Mouse (Mus musculus) bone marrow macrophage, adult 2 months (primary cell): ENCODE results near the gene Tnfaip2. TPM values are rescaled to one million over a fixed set of nuclear protein-coding genes. Genes with fewer than 3 reads are reported as not detected.

Experiments
- H3K27ac ChIP-seq: 2 replicates; pipeline ENCODE4 v1.5.1; 2012; ENCODE audit warnings: low read depth, low read length; ENCODE audit not compliant: insufficient read depth
- H3K4me1 ChIP-seq: 2 replicates; pipeline ENCODE4 v1.6.1; 2012; ENCODE audit warnings: low read length; ENCODE audit not compliant: control insufficient read depth, insufficient read depth
- H3K4me3 ChIP-seq: 2 replicates; pipeline ENCODE4 v1.5.1; 2012; ENCODE audit warnings: mild to moderate bottlenecking, low read length, moderate library complexity; ENCODE audit not compliant: insufficient read depth
- CTCF ChIP-seq: IDR thresholded peaks from 2 replicates; pipeline ENCODE4 v1.5.1; 2012; ENCODE audit warnings: low read depth, mild to moderate bottlenecking, low read length, moderate library complexity
- POLR2A ChIP-seq: IDR thresholded peaks from 2 replicates; pipeline ENCODE4 v1.6.1; 2012; ENCODE audit warnings: mild to moderate bottlenecking, low read depth, low read length, borderline replicate concordance
- polyA plus RNA-seq: library from polyadenylated mRNA; stranded (reverse); fragments of >200 nt; gene quantifications from 2 replicates; pipeline ENCODE4 v1.2.4, GENCODE M21; 2012; ENCODE audit not compliant: missing spikeins, insufficient read depth, insufficient read length

Tnfaip2 gene
- polyA plus RNA-seq, 1 experiment: 304 TPM

DNA sequence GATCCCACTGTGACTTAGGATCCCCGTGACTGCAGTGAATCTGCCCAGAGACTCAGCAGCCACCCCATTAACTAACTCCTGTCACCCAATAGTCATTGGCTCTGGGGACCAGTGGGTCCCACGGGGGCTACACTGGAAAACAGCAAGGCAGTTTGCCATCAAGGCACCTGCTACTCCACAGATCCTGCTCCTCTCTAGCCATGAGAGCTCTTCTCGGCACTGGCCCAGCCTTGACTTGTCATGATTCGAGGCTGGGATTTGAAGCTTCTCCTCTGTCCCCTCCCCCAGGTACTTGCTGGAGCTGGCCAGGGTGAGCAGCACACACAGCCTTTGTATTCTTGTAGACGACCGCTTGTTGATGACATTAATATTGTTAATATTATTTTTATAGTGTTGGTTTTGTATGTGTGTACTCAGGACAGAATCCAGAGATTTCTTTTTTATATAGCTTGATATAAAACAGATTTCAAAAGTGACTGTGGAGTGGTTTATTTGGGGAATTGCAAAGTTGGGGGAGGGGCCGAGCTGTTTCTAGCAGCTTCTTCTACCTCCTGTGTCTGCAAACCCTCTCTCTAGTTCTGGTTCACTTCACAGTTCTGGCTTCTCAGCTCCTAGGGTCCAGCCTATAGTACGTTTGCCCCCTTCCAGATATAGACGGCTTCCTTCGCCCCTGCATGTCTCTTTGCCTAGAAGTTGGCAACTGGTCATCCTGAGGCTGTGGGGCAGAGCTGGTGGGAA is 12.4 kb downstream of the Tnfaip2 start:
- TF ChIP-seq POLR2A: no peak
- H3K27ac ChIP-seq: peak overlapping the region; percentile 20; the same call in 1 of the 2 replicates
- no peak overlapping the region for H3K4me3 ChIP-seq
- peaks cover 82% of the 10 kb centered on the region for H3K4me1 ChIP-seq

DNA sequence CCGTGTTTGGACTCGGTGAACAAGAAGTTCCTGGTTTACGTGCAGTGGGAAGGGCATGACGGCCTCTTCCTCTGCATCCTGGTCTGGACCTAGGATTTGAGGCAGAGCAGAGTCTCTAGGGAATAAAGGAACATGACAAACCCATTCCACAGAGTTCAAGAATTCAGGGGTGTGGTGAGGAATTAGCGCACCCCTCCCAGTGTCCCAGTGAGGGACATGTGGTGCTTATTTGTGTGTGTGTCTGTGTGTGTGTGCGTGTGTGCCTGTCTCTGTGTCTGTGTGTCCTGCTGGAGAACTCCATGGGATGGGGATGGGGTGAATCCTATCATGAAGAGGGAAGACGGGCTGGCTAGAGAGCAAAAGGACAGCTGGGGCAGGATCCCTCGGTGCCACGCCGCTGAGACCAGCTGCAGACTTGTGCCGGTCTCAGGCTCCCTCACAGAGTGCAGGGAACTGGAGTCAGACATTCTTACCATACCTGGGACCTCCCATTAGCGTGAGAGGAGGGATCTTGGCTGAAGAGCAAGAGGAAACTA is 13.1 kb downstream of the Tnfaip2 start:
- peak overlapping the region; percentile 60 for H3K27ac ChIP-seq
- peaks cover 76% of the 10 kb centered on the region for H3K4me1 ChIP-seq
- TF ChIP-seq POLR2A (no peak), CTCF (no peak)
- no peak overlapping the region for H3K4me3 ChIP-seq

DNA sequence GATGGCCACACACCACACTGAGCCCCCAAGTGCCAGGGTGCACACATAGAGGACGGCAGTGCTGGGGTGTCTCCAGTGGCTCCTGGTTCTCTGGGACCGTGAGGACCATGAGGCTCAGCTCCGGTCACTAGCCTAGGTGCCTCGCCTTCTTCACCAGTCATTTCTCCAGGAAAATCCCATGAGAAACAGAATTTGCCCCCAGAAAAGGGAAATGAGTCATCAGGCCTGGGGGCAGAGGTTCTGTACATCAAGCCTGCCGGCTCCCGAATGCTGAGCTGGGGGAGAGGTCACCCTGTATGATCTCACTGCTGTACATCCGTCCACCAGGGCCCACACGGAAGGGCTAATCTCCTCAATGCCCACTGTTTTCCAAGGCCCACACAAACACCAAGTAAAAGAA is 13.6 kb downstream of the Tnfaip2 start:
- Histone ChIP-seq H3K4me3 (no peak overlapping the region), H3K4me1 (peaks cover 71% of the 10 kb centered on the region), H3K27ac (peak overlapping the region; percentile 60)
- no peak for TF ChIP-seq POLR2A
- TF ChIP-seq CTCF: no peak

DNA sequence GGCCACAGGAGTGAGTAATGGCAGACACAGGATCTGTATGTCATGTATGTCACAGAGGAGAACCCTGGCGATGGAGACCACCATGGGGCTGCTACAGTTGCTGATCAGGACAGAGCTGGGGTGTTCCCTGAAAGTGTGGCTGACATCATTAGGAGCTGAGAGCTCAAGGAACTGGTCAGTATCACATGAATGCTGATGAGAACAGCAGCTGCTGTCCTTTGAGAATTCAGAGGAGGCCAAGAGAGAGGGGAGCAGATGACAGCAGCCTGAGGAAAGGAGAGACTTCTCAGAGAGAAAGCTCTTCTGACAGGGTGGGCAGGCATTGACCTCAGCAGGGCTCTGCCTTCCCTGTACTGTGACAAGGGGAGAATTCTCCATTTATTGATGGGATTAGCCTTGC is 15.5 kb downstream of the Tnfaip2 start:
- Histone ChIP-seq H3K4me1 (peaks cover 62% of the 10 kb centered on the region), H3K4me3 (no peak overlapping the region), H3K27ac (peak overlapping the region; percentile 39)
- TF ChIP-seq POLR2A (no peak), CTCF (no peak)

DNA sequence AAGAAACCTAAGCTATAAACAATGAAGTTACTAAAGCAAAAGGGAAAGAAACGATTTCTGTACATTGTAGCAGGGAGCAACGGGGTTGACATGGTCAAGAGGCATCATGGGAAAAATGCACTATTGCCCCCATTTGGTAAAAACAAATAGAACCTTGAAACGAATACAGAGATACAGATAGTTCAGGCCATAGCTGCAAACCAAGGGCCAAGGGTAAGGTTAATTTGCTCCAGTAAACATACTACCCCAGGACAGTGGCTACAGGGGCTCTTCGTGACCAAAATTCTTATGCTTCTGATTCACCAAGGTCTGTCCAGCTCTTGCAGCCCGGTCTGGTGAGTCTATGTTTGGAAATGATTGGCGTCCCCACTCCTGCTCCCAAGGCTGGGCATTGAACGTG is 21.3 kb downstream of the Tnfaip2 start:
- no peak overlapping the region for H3K4me3 ChIP-seq
- no peak overlapping the region for H3K27ac ChIP-seq
- peaks cover 7% of the 10 kb centered on the region for H3K4me1 ChIP-seq
- no peak for TF ChIP-seq POLR2A
- no peak for TF ChIP-seq CTCF

DNA sequence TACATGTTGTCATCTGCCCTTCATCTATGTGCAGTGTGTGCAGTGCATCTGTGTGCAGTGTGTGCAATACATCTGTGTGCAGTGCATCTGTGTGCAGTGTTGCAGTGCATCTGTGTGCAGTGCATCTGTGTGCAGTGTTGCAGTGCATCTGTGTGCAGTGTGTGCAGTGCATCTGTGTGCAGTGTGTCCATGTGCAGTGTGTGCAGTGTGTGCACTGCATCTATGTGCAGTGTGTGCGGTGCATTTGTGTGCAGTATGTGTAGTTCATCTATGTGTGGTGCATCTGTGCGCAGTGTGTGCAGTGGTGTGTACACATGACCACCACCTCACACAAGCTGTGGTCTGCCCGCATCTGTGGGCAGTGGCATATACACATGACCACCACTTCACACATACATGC is 24.1 kb downstream of the Tnfaip2 start:
- H3K4me1 ChIP-seq: peaks cover 9% of the 10 kb centered on the region
- no peak overlapping the region for H3K27ac ChIP-seq
- TF ChIP-seq CTCF (no peak), POLR2A (no peak)
- no peak overlapping the region for H3K4me3 ChIP-seq

DNA sequence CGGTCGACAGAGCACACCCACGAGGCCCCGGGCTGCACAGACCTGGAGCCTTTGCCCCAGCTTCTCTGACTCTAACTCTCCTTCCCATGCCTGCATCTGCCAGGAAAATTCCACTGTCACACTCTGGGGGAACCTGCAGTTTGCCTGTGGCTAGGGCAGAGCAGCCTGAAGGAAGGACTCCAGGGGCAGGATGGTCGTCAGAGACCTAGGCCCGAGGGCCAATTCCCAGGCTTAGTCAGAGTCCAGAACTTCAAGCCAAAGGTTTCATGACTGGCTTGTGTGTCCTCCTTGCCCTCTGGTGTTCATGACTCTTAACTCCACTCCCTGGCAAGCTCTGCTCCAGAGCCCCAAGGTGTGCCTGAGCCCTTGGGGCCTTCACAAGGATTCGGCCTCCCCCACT is 25.9 kb downstream of the Tnfaip2 start:
- no peak for TF ChIP-seq CTCF
- TF ChIP-seq POLR2A: no peak
- Histone ChIP-seq H3K4me3 (no peak overlapping the region), H3K4me1 (peaks cover 9% of the 10 kb centered on the region), H3K27ac (no peak overlapping the region)

DNA sequence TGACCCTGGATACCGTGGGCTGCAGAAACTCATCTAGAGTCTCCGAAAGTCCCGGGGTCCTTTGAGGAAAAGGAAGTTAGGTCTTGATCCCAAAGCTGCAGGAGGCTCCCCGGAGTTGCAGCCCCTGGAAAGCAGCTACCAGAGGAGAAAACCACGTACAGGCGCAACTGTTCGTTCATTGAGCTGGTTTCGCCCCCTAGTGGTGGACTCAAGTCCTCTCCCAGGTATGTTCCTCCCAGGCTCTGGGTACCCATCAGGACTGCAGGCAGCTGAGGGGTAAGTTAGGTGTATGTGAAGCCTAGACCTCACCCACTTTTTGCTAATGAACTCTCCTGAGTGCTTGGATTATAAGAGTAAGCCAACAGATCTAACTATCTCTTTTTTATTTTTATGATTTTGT is 27.2 kb downstream of the Tnfaip2 start:
- Histone ChIP-seq H3K27ac (no peak overlapping the region), H3K4me3 (no peak overlapping the region), H3K4me1 (peaks cover 9% of the 10 kb centered on the region)
- TF ChIP-seq POLR2A: no peak
- peak; percentile 76 for TF ChIP-seq CTCF

DNA sequence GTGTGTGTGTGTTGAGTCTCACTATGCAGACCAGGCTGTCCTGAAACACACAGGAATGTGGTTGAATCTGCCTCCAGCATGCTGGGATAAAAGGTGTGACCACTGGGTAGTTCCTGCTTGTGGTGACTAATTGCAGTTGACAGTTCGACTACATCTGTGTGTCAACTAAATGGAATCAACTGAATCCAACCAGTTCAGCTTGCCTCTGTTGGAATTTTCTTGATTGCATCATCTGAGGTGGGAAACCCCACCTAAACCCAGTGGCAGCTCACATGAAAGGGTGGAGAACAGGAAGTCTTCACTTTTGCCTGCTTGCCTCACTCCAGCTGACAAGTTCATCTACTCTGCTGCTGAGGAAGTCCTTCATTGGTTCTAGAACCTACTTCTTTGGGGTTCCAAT is 28.9 kb downstream of the Tnfaip2 start:
- no peak for TF ChIP-seq CTCF
- no peak for TF ChIP-seq POLR2A
- Histone ChIP-seq H3K4me1 (peaks cover 9% of the 10 kb centered on the region), H3K27ac (no peak overlapping the region), H3K4me3 (no peak overlapping the region)

DNA sequence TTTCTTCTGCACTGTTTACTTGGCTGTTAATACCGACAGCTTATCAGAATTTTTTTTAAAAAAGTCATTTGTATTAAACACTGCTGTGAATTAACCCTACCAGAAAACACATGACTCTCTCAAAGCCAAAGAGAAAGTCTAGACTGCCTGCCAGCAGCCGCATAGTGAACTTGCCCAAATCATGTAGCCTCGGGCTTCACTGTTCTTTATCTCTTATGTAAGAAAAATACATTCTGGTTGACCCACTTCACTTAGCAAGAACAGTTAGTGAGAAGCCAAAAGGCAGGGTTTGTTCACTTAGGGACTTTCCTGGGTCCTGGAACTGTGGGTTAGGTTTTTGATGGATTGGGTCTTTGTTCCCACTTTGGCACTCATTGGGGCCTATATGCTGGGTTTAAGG is 29.5 kb downstream of the Tnfaip2 start:
- Histone ChIP-seq H3K4me1 (peaks cover 9% of the 10 kb centered on the region), H3K4me3 (no peak overlapping the region), H3K27ac (no peak overlapping the region)
- TF ChIP-seq CTCF (no peak), POLR2A (no peak)
